Mouse (Mus musculus) right cerebral cortex, postnatal 36 days (tissue): ENCODE measurements around the gene Ppil6.
A peak's percentile ranks its signal among the peaks of the same experiment; 100 is the strongest.

ENCODE experiments used
- DNase-seq, 2 experiments: peaks; one replicate each; pipeline ENCODE4 v3.0.0; 2022; ENCODE audit warnings: low spot score in 2 of 2, mixed read lengths in 1 of 2

The Ppil6 gene

DNA sequence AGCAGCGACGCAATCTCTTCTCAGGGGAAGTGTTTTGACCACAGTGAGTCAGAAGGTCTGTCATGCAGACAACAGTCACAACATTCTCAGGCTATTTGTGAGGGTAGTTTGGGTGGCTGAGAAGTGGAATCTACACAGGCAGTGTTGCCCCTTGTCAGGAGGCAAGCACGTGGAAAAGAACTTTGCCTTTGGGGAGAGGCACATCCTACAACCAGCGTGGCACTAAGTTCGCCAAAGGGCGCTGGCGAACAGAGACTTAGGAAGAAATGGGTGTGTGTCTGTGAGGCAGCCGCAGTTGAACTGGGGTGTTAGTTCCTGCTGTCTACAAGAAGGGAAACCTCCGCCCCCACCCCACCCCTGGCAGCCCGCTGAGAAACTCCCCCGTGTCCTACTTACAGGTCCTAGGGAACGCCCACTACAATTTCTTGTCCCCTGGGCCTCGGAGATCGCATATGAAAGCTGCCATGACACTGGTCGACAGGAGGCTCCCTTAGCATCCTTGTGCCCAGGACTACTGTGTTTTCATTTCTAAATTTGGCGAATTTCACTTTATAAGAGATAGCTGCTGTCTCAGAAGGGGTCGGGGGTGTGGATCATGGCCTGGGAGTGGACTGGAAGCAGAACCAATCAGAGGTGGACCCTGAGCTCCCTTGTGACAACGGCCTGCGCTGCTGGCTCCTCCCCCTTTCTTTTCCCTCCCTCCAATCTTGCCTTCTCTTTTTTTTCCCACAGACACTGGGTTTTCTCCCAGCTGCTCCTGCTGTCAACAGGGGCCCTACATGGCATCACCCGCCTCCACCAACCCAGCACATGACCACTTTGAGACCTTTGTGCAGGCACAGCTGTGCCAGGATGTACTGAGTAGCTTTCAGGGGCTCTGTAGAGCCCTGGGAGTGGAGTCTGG lies 12.7 kb upstream of the Ppil6 start:
- peak in 1 of 2 experiments; percentile 32 for DNase-seq

DNA sequence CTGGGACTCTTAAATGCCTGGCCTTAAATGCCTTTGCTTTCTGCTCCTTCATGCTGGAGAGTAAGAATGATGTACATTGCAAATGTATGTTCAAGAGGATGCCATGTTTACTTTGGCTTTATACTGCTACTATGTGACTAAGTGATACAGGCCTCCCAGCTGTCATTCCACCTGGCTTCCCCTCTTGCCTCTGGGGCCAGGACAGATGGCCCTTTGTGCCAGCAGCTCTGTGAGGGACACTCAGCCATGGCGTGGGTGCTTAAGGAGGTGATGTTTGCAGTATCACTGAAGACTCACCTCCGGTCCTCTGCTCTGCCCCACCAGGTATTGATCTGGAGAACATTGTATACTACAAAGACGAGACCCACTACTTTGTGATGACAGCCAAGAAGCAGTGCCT lies 10.3 kb upstream of the Ppil6 start:
- DNase-seq = no peak

DNA sequence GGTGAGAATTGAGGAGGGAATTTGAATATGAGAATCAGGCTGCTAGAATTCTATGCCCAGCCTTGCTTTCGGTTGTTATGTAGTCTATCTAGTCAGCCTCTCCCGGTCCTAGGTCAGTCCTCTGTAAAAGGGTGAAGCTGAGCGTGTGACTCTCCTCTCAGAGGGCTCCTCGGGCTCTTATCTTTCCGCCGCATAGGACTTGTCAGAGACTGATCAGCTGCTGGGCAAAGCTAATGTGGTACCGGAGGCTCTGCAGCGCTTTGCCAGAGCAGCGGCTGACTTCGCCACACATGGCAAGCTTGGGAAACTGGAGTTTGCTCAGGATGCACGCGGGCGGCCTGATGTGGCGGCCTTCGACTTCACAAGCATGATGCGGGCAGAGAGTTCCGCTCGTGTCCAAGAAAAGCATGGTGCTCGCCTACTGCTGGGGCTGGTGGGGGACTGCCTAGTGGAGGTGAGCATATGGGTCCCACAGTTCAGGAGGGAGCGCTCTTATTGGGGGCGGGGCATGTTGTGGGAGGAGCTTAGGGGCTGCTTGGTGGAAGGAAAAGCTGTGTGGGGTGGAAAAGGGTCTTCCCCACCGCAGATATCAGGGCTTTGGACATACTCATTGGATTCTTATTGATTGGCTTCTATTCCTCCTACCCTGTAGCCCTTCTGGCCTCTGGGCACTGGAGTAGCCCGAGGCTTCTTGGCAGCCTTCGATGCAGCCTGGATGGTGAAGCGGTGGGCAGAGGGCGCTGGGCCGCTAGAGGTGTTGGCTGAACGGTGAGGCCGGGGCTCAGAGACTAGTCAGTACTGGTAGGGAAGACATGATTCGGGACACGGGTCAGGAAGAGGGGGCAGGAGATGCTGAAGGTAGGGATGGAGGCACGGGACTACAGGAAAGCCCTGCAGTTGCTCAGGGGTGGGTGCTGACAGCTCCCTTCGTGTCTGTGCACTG lies 9.0 kb upstream of the Ppil6 start:
- DNase-seq = no peak

DNA sequence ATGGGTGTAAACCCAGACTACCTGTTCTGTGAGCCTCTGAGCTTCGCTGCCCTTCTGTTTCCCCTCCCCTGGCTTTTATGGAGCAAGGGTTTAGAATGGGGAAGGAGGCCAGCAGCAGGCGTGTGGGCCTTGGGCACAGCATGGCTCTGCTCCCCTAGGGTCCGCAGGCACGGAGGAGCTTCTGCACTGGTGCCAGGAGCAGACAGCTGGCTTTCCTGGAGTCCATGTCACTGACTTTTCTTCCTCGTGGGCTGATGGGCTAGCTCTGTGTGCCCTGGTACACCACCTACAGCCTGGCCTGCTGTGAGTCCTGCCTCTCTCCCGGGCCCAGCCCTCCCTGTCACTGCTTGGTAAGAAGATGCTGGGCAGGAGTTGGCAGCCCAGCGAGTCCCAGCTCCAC lies 7.8 kb upstream of the Ppil6 start:
- DNase-seq = no peak

DNA sequence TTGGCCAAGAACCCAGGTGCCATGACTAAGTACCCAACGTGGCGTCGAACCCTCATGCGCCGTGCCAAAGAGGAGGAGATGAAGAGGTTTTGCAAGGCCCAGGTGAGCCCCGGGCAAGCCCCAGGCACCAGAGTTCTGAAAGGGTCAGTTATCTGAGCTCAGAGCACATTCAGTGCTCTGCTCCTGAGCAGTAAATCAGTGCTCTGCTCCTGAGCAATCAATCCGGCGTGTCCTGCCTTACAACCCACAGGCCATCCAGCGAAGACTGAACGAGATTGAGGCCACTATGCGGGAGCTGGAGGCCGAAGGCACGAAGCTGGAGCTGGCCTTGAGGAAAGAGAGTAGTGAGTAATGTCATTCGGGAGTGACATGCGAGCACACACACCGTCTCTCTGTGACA lies 4.5 kb upstream of the Ppil6 start:
- no peak for DNase-seq

DNA sequence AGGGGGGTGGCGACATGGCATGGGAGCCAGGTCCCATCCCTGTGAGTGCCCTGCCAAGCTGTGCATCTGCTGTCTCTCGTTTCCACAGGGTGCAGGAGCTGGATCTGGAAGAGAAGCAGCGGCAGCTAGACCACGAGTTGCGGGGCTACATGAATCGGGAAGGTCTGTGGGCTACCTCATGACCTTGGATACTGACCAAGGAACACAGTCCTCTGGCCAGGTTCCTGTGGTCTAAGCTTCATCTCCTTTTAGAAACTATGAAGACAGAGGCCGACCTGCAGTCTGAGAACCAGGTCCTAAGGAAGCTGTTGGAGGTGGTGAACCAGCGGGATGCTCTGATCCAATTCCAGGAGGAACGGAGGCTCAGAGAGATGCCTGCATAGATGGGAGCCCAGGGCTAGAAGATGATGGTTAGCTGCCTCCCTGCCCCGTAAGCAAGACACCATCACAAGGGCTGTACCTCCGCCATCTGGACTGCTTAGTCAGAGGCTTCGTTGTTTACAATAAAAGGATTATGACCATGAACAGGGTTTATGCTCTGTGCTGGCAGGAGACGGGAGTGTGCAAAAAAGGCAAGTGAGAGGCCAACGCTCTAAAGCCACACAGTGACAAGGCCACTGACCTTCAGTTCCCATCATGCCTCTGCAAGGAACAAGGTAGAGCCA lies 3.6 kb upstream of the Ppil6 start:
- DNase-seq = no peak

DNA sequence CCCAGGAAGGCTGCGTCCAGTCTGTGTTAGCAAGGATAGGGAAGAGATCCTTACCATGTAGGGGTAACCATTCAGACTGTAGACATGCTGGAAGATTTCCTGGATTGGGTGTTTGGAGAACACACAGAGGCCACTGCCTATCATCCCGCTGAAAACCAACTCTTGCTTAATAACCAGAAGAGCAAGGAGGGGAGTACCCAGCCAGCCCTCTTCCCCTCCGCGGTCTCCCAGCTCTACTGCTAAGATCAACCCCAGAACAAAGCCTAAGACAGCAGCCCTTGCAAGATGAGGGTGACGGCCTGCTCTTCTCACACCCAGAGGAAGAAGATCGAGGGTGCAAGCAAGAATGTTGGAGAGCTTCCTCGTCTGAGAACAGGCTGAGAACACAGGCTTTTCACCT lies 1.4 kb upstream of the Ppil6 start:
- no peak for DNase-seq

DNA sequence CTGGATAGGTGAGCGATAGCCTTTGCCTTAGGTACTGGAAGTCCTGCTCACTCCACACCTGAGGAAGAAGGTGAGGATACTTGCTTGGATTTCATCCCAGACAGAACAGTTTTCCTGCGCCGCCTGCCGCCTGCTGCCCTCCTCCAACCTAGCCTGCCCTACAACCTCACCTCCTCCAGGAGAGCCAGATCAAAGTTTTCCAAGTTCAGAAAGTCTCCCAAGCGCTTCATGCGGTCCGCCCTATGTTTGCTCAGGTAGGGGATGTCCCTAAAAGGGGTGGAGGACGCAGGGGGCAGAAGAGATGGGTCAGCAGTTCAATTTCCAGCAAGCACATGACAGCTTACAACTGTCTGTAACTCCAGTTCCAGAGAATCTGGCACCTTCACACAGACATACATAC lies 945 bp upstream of the Ppil6 start:
- no peak for DNase-seq

DNA sequence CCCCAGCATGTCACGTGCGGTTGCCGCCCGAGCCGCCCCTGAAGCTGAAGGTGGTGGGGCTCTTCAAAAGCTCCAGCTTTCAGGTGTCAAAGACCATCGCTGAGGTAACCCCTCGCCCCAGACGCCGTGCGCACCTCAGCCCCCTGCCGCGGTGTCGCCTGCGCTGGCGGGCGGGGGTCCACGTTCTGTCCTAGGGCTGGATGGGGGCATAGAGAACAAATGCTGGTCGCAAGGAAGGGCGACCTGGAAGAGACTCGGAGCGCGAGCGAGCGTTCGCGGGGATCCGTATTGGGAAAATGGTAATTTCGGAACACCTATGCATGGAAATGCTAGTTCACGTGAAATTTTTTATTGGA lies 257 bp downstream of the Ppil6 start:
- no peak for DNase-seq

DNA sequence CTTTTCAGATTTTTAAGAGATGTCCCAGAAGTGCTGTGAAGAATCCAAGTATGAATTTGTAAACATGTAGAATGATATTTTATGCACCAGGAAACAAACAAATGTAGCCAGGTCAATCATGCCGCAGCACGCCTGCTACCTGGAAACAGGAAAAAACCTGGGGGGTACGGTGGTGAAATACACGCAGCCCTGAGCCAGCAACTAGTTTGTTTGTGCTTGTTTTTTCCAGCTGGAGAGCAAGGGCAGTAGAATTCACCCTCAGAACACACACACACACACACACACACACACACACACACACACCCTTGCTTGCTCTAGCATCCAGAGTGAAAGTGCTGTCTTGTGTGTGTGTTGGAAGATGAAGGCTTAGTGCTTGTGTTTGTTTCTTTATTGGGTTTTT lies 872 bp downstream of the Ppil6 start:
- no peak for DNase-seq

DNA sequence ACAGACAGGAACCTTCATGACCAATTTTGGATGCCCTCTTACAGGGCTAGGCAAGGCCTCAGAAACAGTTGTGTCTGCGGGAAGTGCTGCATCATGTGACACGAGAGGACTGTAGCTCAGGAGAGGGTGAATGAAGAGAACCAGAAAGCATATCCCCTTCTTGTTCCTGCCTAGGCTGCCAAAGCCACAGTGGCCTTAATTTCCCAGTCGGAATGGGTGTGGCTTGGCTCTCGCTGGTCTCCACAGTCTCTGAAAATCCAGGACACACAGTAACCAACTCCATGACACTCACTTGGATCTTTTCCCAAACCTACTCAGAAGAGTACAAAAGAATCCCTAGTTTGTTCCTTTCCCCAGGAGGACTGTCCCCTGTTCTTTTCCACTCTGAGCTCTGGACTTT lies 10.7 kb downstream of the Ppil6 start:
- DNase-seq = no peak

DNA sequence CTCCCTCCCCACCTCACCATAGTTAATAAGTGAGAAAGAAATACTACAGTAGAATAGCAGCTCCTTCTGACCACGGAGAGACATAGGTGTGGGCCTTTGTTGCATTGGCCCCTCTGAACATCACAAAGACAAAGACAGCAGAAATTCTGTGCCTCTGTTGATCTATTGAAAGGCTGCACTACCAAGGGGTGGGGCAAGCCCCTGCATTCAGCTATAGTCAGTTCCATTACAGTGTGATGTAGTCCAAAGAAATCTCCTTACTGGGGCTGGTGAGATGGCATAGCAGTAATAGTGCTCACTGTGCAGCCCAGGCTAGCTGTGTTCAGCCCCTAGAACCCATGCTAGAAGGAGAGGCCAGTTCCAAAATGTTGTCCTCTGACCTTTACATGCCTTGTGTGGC lies 14.8 kb downstream of the Ppil6 start:
- no peak for DNase-seq

DNA sequence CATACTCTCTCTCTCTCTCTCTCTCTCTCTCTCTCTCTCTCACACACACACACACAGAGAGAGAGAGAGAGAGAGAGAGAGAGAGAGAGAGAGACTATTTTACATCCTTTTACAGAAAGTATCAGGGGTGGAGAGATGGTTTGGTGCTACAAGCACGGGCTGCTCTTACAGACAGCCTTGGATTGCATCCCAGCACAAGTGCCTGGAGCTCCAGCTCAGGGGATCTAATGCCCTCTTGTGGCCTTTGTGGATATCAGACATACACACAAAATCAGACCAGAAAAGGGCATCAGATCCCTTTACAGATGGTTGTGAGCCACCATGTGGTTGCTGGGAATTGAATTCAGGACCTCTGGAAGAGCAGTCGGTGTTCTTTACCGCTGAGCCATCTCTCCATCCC lies 15.2 kb downstream of the Ppil6 start:
- DNase-seq = peak in 1 of 2 experiments; percentile 53

DNA sequence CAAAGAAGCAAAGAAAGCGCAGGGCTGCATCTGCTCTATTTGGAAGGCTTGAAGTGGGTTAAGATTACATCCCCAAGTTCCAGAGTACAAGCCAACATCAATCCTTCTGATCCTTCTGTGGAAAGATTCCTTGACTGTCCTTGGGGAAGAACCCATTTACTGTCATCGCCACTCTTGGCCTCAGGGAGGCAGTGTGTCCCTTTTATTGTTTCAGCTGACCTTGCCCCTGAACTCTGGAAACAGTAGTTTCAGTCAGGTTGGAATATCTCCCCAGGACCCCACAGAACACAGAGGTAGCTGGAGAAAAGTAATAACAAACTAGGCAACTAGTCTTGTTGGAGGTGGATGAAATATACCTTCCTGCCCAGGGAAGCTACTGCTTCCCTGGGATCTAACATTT lies 18.9 kb downstream of the Ppil6 start:
- DNase-seq = no peak

DNA sequence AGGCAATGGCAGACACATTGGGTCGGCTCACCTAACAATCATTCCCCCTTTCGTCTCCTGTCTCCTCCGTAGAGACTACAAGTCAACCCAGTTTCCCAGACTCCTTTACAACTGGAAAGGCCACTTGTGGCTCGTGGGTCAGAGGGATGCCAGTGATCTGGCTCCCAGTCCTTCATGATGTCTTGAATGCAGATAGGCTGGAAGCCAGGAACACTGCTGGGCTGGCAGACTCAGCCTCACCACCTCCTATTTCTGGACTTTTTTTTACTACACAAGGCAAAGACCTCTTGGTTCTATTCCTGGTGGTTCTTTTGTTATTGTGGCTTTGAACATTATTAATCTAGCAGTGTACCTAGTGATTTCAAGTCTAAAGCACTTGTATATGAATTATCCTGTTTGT lies 24.1 kb downstream of the Ppil6 start:
- DNase-seq = no peak

DNA sequence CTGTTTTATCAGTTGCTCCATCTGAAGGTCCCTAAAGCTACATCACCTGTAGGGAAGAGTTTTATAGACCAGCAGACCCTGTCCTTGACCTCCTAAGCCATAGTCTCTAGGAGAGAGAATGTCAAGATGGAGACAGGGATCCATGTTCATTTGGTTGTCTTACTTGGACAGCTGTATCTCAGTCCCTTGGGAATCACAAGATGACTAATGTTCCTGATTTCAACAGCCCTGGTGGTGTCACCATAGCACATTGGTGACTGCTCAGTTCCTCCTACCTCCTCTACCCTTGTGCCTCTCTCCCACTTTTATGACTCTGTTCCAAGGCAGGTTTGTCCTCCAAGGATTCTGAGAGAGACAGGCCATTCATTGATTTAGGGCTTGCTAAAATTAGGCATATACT lies 24.7 kb downstream of the Ppil6 start:
- DNase-seq = no peak

DNA sequence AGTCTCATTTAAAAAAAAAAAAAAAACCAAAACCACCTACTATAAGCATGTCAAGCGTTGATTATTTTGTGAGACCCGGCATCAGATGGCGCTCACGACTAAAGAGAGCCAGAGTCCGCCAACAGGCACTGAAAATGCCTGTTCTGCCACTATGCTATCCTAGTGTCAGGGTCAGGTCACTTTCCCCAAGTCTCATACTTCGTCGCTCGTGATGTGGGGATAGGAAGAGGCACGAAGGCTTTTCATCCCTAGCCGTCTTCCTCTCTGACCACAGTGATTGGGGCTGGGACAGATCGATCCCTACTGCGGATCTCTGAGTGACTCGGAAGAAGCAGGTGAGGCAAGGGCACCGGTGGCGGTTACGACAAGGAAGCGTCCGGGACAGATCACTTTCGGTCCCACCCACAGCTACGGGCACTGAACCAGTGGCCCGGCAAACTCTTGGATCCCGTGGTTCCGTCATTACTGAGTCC lies 28.3 kb downstream of the Ppil6 start:
- DNase-seq = peak; percentile 23 to 56

DNA sequence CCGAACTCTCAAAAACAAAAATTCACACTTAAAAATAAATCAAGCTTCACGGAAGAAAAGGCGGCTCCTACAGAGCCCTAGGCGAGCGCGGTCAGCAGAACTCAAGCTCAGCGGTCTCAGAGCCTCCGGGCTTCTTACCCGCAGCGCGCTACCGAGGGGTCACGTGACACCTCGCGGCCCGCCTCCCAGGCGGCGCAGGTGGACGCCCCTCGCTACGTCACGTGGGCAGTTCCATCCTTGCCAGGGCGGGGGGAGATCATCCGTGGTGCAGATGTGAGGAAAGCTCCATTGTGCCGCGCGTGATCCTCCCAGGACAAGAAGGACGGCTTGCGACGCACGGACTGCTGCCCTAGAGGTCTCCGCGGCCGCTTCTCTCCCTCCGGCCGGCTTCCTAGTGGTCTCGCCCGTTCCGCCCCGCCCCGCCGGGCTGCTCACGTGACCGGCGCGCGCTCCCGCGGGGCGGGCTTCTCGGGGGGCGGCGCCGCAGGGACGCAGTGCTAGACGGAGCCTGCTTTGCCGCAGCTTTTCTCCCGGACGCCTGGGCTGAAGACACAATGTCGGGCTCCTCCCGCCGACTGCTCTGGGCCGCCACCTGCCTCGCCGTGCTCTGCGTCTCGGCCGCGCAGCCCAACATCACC lies 28.9 kb downstream of the Ppil6 start, which contains the start of gene Cd164:
Gene Cd164, plus strand, starts transcription at position 434 of the 638 bp plus-strand sequence.
- peak; percentile 84 to 86 for DNase-seq

DNA sequence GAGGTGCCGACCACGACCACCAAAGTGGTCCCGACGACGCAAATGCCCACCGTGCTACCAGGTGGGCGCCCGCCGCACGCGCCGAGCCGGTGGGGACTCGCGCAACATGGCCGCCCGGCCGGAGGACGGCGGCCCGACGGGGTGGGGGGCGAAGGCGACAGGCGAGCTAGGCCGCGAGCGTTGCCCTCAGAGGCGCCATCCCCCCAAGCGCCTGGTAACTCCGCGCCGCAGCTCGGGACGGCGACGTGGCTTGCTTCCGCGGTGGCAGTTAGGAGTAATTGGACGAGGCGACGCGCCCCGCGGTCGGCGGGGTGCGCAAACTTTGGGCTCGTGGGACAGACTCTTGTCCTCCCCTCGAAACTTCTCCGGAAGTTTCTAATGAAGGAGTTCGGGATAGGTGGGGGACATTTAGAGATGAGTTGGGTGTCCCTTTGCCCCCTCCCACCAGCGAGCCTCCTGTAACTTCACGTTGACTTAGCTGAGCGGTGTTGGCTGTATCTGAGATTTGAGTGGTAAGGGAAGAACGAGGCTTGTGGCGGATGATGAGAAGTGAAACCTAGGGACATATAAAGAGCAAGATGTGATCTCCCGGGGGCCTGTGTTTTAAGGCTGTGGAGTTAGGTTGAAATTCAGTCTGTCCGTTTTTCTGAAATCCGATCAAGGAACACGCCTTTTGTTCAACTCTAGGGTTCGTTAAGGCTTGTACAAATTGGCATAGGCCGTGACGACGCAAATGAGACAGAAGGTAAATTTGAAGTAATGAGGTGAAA lies 29.6 kb downstream of the Ppil6 start:
- peak; percentile 10 to 27 for DNase-seq

DNA sequence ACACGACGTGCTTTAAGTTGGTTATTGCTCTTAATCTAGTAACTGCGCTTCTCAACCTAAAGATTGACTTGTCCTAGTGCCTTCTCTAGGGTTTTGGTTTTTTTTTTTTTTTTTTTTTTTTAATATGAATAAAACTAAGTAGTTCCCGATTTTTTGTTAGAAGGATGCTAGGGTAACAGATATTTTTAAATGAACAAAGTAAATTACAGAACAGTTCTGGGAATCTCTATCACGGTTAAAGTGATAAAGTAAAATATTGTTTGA lies 30.1 kb downstream of the Ppil6 start:
- DNase-seq = no peak

DNA sequence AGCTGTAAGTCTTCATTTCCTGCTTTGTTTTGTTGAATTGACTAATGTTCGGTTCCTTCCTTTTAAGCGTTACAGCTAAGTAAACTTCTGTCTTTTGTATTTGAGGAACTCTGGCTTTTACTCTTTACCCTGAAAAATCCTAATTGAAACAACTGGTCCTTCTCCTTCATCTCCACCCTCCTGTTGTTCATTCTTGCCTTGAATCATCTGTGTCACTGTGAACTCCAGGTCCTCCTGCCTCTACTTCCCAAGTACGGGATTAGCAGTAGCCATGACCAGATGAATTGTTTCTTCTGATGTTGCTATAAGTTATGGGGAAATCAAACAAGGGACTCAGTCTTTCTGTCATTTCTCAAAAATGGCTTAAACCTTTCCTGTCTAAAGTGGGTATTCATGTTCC lies 33.1 kb downstream of the Ppil6 start:
- no peak for DNase-seq
